Mouse (Mus musculus): Measurements from ENCODE around the gene Plekhs1.

DNA sequence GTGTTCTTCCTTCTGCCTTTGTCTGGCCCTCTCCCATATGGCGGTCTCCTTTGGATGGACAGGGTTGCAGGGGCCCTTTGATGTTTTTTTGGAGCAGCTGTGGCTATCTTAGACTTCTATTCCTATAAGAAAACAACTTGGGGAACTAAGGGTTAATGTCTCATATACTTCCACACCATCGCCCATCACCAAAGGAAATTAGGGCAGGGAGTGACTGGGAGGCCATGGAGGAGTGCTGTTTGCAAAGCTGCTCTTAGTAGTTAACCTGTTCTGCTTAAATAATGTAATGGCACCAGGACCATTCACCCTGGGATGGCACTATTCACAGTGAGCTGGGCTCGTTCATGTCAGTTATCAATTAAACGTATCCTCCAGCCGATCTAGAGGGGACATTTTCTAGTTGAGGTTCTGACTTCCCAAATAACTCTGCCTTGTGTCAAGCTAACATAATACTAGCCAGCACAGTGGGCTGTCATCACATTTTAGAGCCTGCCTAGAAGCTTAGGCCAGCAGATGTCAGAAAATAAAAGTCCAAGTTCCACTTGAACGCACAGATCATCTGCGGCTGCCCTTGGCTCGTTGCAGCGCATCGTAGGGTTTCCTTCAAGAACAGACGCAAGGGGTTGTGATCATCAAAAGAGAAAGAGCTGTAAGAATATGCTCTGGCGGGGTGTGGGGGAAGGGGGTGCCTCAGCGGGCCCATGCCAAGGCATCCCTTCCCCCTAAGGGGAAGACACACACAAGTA lies 23.4 kb downstream of the Plekhs1 start:
- TF ChIP-seq NELFE (IDR thresholded peaks at IDR 0.05; ENCODE audit: low read depth, low read length) (no peak), CTCF (IDR thresholded peaks at IDR 0.05 in 2 of 3, conservative IDR thresholded peaks at IDR 0.05 in 1 of 3; ENCODE audit: control insufficient read depth in 1 of 3, insufficient read depth in 1 of 3, low read depth in 2 of 3, low read length in 3 of 3, poor library complexity in 1 of 3, severe bottlenecking in 1 of 3) (no peak), POLR2A (IDR thresholded peaks at IDR 0.05; ENCODE audit: control insufficient read depth in 1 of 2, insufficient read depth in 1 of 2, low read depth in 1 of 2, low read length in 2 of 2, poor library complexity in 1 of 2) (no peak), ZMIZ1 (IDR thresholded peaks at IDR 0.05; ENCODE audit: low read depth, low read length) (no peak)
